Mouse (Mus musculus): Measurements from ENCODE around the gene Prrc2b. TPM values are rescaled to one million over a fixed set of nuclear protein-coding genes. Genes with fewer than 3 reads are reported as not detected.

The Prrc2b gene
- polyA plus RNA-seq, 1 experiment from 2014 or later: 51.7 TPM

DNA sequence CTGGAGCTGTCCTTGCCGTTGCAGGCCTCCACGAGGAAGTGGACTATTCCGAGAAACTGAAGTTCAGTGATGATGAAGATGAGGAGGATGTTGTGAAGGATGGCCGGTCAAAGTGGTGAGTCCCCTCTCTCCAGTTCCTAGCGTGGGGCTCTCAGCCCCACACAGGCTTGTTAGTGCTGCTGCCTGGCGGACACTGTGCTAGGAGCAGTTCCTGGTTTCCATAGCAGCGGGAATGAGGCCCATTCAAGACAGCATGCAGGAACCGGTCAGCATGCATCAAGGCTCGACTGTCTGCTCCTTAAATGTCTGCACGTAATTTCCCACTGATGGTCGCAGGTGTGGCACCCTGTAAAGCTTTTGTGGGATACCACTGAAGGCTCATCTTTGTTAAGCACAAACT, 48.1 kb downstream of the Prrc2b start:
- H3K4me3 ChIP-seq: no peak overlapping the region
- H3K4me1 ChIP-seq: no peaks in the 10 kb centered on the region
- H3K9ac ChIP-seq: no peak overlapping the region
- no peak overlapping the region for H3K27ac ChIP-seq
- H3K36me3 ChIP-seq: peaks cover 99% of the 10 kb centered on the region
- no peaks in the 10 kb centered on the region for H3K9me3 ChIP-seq
- no peaks in the 10 kb centered on the region for H3K27me3 ChIP-seq
- ATAC-seq (ENCODE audit: borderline replicate concordance, extremely low read depth, low FRiP score, low TSS enrichment): no peak
- H3K4me2 ChIP-seq: no peak overlapping the region
- 80% methylated on average over 11 of the region's 11 CpGs for WGBS

DNA sequence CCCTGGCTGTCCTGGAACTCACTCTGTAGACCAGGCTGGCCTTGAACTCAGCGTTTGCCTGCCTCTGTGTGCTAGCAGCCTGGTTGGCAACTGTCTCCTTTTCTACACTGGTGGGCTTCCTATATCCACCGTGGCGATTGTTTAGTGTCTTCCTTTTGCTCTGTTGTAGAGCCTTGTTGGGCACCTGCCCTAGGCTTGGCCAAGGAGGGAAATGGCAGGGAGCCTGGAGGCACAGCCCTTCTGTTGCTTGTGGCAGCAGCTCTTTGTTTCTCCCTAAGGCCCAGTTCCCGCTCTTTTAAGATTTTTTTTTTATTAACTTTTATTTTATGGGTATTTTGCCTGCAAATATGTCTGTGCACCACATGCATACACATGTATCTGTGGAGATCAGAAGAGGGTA, 49.2 kb downstream of the Prrc2b start:
- no peaks in the 10 kb centered on the region for H3K4me1 ChIP-seq
- 92% methylated on average over 4 of the region's 4 CpGs for whole genome bisulfite sequencing
- H3K4me3 ChIP-seq: no peak overlapping the region
- no peak overlapping the region for H3K4me2 ChIP-seq
- no peak overlapping the region for H3K27ac ChIP-seq
- no peak overlapping the region for H3K9ac ChIP-seq
- no peaks in the 10 kb centered on the region for H3K27me3 ChIP-seq
- H3K9me3 ChIP-seq: no peaks in the 10 kb centered on the region
- peaks cover 99% of the 10 kb centered on the region for H3K36me3 ChIP-seq
- ATAC-seq (ENCODE audit: borderline replicate concordance, extremely low read depth, low FRiP score, low TSS enrichment): no peak

DNA sequence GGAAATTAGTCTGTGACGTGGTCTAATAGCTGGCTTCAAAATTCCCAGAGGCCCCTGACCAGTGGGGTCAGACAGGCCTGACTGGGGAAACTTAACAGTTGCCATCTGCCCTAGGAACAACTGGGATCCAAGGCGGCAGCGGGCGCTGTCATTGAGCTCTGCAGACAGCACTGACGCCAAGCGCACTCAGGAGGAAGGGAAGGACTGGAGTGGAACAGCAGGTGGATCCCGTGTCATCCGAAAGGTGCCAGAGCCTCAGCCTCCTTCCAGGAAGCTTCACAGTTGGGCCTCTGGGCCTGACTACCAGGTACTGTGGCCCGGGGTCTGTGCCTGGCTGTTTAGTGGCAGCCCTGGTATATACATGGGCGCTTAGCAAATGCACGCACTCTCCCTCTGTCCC, 49.8 kb downstream of the Prrc2b start:
- WGBS: 84% methylated on average over 11 of the region's 11 CpGs
- no peak overlapping the region for H3K4me3 ChIP-seq
- H3K9ac ChIP-seq: no peak overlapping the region
- ATAC-seq (ENCODE audit: borderline replicate concordance, extremely low read depth, low FRiP score, low TSS enrichment): no peak
- no peak overlapping the region for H3K27ac ChIP-seq
- H3K36me3 ChIP-seq: peaks cover 99% of the 10 kb centered on the region
- no peaks in the 10 kb centered on the region for H3K4me1 ChIP-seq
- H3K4me2 ChIP-seq: no peak overlapping the region
- H3K9me3 ChIP-seq: no peaks in the 10 kb centered on the region
- no peaks in the 10 kb centered on the region for H3K27me3 ChIP-seq

DNA sequence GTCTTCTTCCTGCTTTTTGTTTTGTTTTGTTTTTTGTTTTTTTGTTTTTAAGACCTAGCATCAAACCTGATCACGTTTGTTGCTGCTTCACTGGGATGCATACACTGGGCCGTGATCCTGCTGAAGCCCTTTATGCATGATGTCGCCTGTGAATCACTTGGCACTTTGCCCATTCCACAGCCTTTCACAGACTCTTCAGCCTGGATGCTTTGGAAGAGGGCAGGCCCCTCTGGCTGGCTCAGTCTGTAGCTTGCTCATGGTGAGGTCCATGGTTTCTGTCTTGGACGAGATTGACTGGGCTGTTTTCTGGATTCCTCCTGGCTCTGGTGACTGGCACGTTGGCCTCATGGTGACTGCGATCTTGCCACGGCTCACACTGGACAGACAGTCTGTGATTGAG, 50.6 kb downstream of the Prrc2b start:
- no peaks in the 10 kb centered on the region for H3K27me3 ChIP-seq
- no peak for ATAC-seq (ENCODE audit: borderline replicate concordance, extremely low read depth, low FRiP score, low TSS enrichment)
- no peak overlapping the region for H3K9ac ChIP-seq
- H3K9me3 ChIP-seq: no peaks in the 10 kb centered on the region
- H3K4me3 ChIP-seq: no peak overlapping the region
- peaks cover 99% of the 10 kb centered on the region for H3K36me3 ChIP-seq
- H3K4me2 ChIP-seq: no peak overlapping the region
- WGBS: 54% methylated on average over 7 of the region's 7 CpGs
- no peak overlapping the region for H3K27ac ChIP-seq
- no peaks in the 10 kb centered on the region for H3K4me1 ChIP-seq

DNA sequence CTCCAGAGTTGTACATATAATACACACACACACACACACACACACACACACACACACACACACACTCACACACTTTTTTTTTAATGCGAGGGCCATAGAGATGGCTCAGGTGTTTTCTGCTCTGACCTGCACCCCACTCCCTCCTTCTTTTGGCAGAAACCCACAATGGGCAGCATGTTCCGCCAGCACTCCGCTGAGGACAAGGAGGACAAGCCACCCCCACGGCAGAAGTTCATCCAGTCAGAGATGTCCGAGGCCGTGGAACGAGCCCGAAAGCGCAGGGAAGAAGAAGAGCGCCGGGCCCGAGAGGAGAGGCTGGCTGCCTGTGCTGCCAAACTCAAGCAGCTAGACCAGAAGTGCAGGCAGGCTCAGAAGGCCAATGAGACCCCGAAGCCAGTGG, 53.0 kb downstream of the Prrc2b start:
- H3K4me1 ChIP-seq: no peaks in the 10 kb centered on the region
- H3K4me3 ChIP-seq: no peak overlapping the region
- no peaks in the 10 kb centered on the region for H3K9me3 ChIP-seq
- H3K9ac ChIP-seq: no peak overlapping the region
- H3K27me3 ChIP-seq: no peaks in the 10 kb centered on the region
- H3K27ac ChIP-seq: no peak overlapping the region
- 95% methylated on average over 13 of the region's 13 CpGs for WGBS
- no peak overlapping the region for H3K4me2 ChIP-seq
- no peak for ATAC-seq (ENCODE audit: borderline replicate concordance, extremely low read depth, low FRiP score, low TSS enrichment)
- H3K36me3 ChIP-seq: peaks cover 100% of the 10 kb centered on the region

DNA sequence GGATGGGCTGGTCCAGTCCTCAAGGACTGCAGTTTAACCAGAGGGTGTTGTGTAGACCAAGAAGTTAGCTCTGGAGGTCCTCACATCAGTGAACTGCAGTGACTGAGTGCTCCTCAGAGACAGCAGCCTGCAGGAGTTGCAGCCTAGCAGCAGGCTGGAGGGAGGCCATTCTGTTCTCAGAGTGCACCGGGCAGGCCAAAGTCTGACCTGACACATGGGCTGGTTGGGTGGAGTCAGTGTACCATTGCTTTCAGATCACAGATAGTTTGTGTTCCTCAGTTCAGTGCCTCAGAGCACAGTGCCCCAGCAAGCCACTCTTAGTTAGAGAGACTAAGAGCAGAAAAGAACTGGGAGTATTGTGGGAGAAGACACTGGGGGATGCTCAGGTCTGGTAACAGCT, 56.8 kb downstream of the Prrc2b start:
- no peaks in the 10 kb centered on the region for H3K27me3 ChIP-seq
- H3K36me3 ChIP-seq: peaks cover 99% of the 10 kb centered on the region
- 95% methylated on average over 1 of the region's 1 CpGs for WGBS
- no peak overlapping the region for H3K4me3 ChIP-seq
- H3K4me1 ChIP-seq: peaks cover 4% of the 10 kb centered on the region
- no peak overlapping the region for H3K9ac ChIP-seq
- no peak overlapping the region for H3K4me2 ChIP-seq
- no peak for ATAC-seq (ENCODE audit: borderline replicate concordance, extremely low read depth, low FRiP score, low TSS enrichment)
- H3K27ac ChIP-seq: no peak overlapping the region
- no peaks in the 10 kb centered on the region for H3K9me3 ChIP-seq

DNA sequence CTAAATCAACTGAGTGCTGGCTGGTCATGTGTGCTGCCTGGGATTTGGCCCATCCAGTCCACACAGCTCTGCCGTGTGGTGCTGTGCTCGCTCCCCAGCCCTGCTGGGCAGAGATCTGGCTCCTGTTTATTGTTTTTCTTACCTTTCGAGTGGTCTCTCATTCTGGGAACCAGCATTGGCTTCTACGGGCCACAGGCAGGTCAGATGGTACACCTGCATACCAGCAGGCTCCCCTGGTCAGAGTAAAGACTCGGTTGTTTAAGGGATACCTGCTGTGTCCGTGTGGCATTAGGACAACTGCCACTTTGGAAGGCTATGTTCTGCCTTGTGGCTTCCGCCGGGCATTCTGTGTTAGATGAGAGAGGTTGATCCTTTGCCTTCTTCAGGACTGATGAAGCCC, 60.8 kb downstream of the Prrc2b start:
- Histone ChIP-seq H3K4me3 (no peak overlapping the region), H3K27me3 (no peaks in the 10 kb centered on the region), H3K36me3 (peaks cover 99% of the 10 kb centered on the region), H3K27ac (no peak overlapping the region), H3K4me2 (no peak overlapping the region), H3K9ac (no peak overlapping the region), H3K9me3 (no peaks in the 10 kb centered on the region), H3K4me1 (peaks cover 9% of the 10 kb centered on the region)
- WGBS: 85% methylated on average over 8 of the region's 8 CpGs
- ATAC-seq (ENCODE audit: borderline replicate concordance, extremely low read depth, low FRiP score, low TSS enrichment): no peak

DNA sequence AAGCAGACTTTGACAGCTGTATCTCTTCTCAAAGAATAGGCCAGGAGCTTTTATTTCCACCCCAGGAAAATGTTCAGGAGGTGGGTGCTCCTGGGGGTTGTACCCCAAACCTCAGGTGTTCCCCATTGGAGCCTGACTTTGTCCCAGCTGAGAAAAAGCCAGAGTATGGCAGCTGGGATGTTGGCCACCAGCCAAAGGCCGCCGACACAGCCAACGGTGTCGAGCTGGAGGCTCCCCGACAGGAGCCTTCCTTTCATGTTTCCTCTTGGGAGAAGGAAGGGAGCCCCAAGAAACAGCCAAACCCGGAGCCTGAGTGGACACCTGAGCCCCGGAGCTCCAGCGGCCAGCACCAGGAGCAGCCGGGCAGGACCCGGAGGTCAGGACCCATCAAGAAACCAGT, 62.1 kb downstream of the Prrc2b start:
- no peaks in the 10 kb centered on the region for H3K9me3 ChIP-seq
- H3K36me3 ChIP-seq: peaks cover 99% of the 10 kb centered on the region
- no peaks in the 10 kb centered on the region for H3K27me3 ChIP-seq
- no peak overlapping the region for H3K9ac ChIP-seq
- WGBS: 37% methylated on average over 10 of the region's 10 CpGs
- no peak overlapping the region for H3K4me3 ChIP-seq
- ATAC-seq (ENCODE audit: borderline replicate concordance, extremely low read depth, low FRiP score, low TSS enrichment): no peak
- H3K4me2 ChIP-seq: no peak overlapping the region
- H3K27ac ChIP-seq: peak overlapping the region; percentile 20; the same call in 1 of the 2 replicates
- H3K4me1 ChIP-seq: peaks cover 9% of the 10 kb centered on the region

DNA sequence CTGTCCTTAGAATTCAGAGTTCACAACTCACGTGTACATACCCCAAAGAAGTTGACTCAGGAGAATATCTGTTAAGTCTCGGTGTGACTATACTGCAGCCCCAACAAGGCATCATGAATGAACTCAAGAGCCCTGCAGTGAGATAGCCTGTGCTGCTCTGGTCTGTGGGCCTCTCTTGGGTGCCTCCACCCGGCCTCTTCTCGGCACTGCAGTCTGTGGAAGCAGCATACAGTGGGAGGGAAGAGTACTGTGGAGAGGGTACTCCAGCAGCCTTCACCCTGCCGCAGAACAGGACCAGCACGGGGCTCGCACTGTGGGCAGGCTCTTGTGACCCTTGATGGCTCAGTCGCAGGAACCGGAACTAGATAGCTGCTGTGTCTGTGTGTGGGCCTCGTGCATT, 64.7 kb downstream of the Prrc2b start:
- 87% methylated on average over 10 of the region's 10 CpGs for WGBS
- Histone ChIP-seq H3K9ac (no peak overlapping the region), H3K4me1 (peaks cover 9% of the 10 kb centered on the region), H3K27ac (no peak overlapping the region), H3K4me3 (no peak overlapping the region), H3K36me3 (peaks cover 99% of the 10 kb centered on the region), H3K9me3 (no peaks in the 10 kb centered on the region), H3K4me2 (no peak overlapping the region), H3K27me3 (no peaks in the 10 kb centered on the region)
- no peak for ATAC-seq (ENCODE audit: borderline replicate concordance, extremely low read depth, low FRiP score, low TSS enrichment)

DNA sequence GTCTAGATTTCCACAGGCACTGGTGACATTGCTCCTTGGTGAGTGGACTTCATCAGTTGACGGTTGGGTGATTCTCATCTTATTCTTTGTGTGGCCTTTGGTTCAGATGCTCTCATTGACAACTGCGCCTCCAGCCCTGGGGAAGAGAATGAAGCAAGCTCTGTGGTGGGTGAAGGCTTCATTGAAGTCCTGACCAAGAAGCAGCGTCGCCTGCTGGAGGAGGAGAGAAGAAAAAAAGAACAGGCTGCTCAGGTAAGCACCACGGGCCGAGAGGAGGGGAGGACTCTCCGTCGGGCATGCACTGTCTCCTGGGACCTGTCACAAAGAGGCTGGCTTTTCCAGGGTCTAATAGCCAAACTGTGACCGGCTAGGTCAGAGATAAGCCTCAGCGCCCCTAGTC, 65.6 kb downstream of the Prrc2b start:
- WGBS: 85% methylated on average over 10 of the region's 10 CpGs

DNA sequence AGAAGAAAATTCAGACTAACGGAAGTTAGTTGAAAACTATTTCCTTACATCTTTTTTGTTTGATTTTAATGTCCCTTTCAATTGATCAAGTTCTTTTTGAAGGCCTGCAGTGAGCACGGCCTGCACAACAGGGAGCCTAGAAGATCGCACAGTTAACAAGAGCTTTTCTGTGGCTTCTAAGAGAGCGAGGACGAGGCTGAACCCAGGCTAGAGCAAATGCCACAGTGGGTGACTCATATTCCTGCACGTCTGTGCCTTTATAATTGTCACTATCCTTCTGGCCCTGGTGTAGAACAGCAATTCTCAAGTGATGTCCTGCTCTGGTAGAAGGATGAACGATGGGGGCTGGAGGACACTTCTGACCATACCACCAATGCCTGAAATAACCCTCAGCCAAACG, 66.8 kb downstream of the Prrc2b start:
- H3K27me3 ChIP-seq: no peaks in the 10 kb centered on the region
- H3K4me3 ChIP-seq: no peak overlapping the region
- H3K9me3 ChIP-seq: no peaks in the 10 kb centered on the region
- ATAC-seq (ENCODE audit: borderline replicate concordance, extremely low read depth, low FRiP score, low TSS enrichment): no peak
- no peak overlapping the region for H3K4me2 ChIP-seq
- H3K27ac ChIP-seq: no peak overlapping the region
- H3K9ac ChIP-seq: no peak overlapping the region
- 91% methylated on average over 8 of the region's 8 CpGs for WGBS
- peaks cover 100% of the 10 kb centered on the region for H3K36me3 ChIP-seq
- H3K4me1 ChIP-seq: peaks cover 5% of the 10 kb centered on the region

More for the DNA sequence above, 65.6 kb downstream of the Prrc2b start:
- ATAC-seq (ENCODE audit: borderline replicate concordance, extremely low read depth, low FRiP score, low TSS enrichment): no peak
- H3K9ac ChIP-seq: no peak overlapping the region
- H3K27me3 ChIP-seq: no peaks in the 10 kb centered on the region
- no peak overlapping the region for H3K27ac ChIP-seq
- H3K4me1 ChIP-seq: peaks cover 9% of the 10 kb centered on the region
- no peak overlapping the region for H3K4me2 ChIP-seq
- no peak overlapping the region for H3K4me3 ChIP-seq
- H3K36me3 ChIP-seq: peaks cover 99% of the 10 kb centered on the region
- H3K9me3 ChIP-seq: no peaks in the 10 kb centered on the region

DNA sequence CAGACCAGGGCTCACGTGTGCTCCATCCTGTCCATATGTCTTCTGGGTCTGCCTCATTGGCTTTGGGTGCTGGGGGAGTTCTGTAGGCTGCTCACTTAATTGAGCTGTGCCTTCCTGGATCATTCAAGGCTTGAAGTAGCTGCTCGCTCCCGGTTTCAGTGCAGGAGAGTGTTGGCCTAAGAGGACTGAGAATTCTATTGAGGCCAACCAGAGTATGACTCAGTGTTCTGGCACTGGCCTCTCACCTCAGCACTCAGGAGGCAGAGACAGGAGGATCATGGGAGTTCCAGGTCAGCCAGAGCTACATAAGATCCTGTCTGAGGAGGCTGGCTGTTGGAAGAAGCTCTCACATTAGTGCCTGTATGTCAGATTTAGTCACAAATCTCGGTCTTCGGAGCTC, 67.2 kb downstream of the Prrc2b start:
- Histone ChIP-seq H3K27ac (no peak overlapping the region), H3K27me3 (no peaks in the 10 kb centered on the region), H3K9ac (no peak overlapping the region), H3K4me2 (no peak overlapping the region), H3K4me3 (no peak overlapping the region), H3K9me3 (no peaks in the 10 kb centered on the region), H3K36me3 (peaks cover 100% of the 10 kb centered on the region), H3K4me1 (peaks cover under 1% of the 10 kb centered on the region; the same call in 1 of the 2 replicates)
- 89% methylated on average over 5 of the region's 5 CpGs for WGBS
- no peak for ATAC-seq (ENCODE audit: borderline replicate concordance, extremely low read depth, low FRiP score, low TSS enrichment)

Measured in lung, embryonic 15.5 days (tissue).